Mouse (Mus musculus) heart, adult 2 months (tissue): ENCODE results near the gene Ift122.

Experiments
- CTCF ChIP-seq: fragments of 200-600 bp; IDR thresholded peaks from 2 replicates; pipeline ENCODE4 v1.8.1; 2022; ENCODE audit warnings: antibody characterized with exemption, mild to moderate bottlenecking, moderate library complexity
- EP300 ChIP-seq: fragments of 200-500 bp; IDR thresholded peaks from 2 replicates; pipeline ENCODE4 v1.6.1; 2011; ENCODE audit warnings: low read depth, low read length, control low read depth; ENCODE audit not compliant: insufficient read depth
- POLR2A ChIP-seq: fragments of 200-500 bp; IDR thresholded peaks from 2 replicates; pipeline ENCODE4 v1.6.1; 2011; ENCODE audit warnings: mild to moderate bottlenecking, low read depth, low read length, control low read depth; ENCODE audit not compliant: insufficient read depth

DNA sequence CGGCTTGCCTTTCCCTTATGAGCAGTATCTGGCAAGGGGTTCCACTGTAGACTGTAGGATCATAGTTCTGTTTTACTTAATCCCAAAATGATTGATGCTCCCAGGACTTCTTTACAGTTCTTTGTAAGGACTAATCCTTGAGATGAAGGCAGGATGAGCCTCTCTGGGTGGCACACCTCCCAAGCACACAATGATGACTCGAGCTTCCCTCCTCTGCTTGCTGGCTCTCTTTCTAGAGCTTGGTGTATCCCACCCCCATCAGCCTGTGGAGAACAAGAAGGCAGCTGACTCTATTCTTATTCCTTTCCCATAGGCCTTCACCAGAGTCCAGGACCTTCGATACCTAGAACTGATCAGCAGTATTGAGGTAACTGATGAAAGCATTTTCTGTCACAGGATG lies 49.3 kb downstream of the Ift122 start:
- TF ChIP-seq CTCF (no peak), POLR2A (no peak), EP300 (no peak)
